Mouse (Mus musculus) gastrocnemius, postnatal 4 days (tissue): ENCODE results near the gene Npb. TPM values are rescaled to one million over a fixed set of nuclear protein-coding genes. Genes with fewer than 3 reads are reported as not detected.

Experiments
- DNase-seq, 2 experiments: peaks; one replicate each; pipeline ENCODE4 v3.0.0; 2021 to 2022; ENCODE audit warnings: low spot score in 2 of 2, mixed read lengths in 2 of 2
- total RNA-seq, 2 experiments: library from RNA; stranded (reverse); gene quantifications; 2 replicates each; pipeline ENCODE4 v1.2.3; 2021

Npb gene
- total RNA-seq, 2 experiments from 2014 or later = 1.3 TPM; not detected in 1

DNA sequence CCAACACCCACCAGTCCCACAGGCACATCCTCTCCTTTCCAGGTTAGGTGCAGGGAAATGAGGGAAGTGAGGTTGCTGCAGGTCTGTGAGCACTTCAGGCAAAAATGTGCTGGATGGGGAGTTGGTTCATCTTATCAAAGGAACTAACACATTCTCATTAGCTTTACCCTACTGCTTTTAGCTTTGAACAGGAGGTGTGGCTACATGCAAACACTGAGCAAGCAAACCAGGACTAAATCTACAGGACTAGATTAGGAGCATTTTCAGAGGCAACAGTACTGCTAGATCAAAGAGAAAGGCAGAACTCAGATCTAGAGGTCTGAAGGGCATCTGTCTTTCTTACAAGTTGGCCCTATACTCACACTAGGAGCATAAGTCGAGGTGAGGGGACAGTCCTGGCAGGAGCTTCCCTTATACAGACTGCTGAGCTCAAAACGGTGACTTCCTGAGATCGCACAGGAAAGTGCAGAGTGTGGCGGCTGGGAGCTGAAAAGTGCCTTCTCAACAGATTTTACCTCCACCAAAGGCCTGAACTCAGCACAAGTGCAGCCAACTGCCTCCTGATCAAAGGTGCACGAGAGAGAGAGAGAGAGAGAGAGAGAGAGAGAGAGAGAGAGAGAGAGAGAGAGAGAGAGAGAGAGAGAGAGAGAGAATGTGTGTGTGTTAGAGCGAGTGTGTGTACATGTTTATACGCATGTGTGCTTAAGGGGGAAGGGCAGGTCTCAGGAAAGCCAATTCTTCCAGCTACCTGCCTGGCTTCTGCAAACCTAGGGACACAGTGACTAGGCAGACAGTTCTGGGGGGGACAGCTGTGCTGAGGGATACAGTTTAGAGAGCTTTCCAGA is 22.8 kb downstream of the Npb start:
- peak in 1 of 2 experiments; percentile 7 for DNase-seq

DNA sequence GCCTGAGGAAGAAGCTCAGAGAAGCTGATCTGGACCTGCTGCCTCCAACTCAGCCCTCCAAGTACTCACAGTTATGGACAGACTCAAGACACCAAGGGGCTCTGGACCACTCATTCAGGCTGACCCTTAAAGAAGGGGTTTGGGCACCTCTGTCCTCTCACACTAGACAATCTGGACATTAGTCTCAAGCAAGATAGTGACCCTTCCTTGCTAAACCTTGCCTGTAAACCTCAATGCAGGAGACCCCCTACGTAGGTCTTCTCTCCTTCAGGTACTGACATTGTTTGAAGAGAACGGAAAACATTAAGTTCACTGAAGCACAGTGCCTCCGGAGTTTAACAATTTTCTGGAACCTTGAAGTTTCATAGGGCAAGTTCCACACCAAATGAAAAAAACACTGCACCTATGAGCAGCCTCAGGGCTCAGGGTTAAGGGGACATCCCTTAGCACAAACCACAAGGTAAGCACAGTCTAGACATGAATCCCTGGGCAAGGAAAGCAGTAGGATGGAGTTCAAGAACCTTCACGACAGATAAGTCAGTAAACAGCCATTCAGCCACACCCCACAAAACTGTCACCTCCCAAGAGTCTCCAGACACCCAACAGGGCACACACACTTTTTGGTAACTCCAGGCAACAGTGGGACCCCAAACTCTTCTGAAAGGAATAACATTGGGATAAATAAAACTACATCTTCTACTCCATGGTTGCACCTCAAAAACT is 23.6 kb downstream of the Npb start:
- DNase-seq = peak in 1 of 2 experiments; percentile 7

DNA sequence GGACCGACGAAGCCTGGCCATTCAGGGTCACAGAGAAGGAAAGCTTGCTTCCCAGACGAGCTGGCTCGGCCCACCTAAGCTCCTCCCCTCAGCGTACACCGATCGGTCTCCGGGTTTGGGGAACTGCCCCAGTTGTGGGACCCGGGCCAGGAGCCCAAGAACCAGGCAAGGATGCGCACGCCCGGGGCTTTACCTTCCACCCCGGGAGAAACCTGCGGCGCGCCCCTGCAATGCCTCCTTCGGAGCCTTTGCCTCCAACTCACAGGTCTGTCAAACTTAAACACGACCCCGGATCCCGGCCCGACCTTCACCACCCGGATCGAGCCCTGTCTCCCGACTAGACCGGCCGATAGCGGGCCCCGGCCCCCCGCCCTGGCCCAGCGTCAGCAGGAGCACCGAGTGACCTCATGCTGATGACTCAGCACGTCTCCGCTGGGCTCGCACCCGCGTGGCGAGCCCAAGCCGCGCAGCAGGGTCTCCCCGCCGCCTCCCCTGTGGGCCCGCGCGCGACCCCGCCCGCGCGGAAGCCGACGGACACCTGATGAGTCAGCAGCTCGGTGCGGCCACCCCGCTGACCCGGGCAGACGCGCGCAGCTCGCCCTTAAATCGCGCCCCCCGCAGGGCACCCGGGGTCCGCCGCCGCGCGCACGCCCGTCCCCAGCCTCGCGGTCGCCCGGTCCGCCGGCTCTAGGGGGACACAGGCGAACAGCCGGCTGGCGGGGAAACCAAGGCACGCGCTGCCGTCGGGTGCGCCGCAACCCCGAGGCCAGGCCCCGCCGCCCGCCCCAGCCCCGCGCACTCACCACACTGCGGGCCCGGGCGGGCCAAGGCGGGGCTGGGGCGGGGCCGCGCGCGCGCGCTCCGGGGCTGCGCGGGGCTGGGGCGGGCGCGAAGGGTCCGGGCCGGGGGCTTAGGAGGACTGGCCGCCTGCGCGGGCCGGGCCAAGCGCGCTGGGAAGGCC is 24.6 kb downstream of the Npb start:
- DNase-seq = peak; percentile 52 to 76

DNA sequence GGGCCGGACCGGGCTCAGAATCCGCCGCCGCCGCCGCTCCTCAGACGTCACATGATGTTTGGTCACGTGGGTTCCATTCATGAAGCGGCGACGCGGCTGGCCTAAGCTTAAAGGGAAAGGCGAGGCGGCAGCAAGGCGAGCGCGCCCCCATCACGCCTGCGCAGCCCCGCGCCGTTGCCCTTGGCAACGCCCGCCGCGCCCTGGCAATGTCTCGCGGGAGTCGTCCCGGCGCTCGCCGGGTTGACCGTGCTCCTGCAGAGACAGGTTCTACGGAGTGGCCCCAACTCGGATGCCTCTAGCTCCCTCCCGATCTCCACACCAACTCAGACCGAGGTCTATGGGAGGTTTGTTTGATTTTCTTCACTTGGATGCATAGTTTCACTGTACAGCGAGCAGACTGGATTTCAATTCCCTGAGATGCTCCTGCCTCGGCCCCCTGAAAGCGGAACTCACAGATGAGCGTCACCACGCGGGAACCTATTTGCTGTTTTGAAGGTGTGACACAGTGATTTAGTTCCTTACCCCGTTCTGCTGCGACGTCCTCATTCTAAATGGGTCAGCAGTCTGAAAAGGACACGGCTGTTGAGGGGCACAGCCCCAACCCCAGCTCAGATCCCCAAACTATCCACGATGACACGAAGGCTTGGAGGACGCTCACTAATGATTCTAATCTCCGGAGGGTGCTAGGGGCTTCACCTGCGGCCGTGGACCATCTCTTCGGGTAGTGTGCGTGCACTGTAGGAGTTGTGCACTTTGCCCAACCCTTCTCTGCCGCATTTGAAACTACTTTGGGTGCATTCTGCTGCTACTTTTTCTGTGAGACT is 25.5 kb downstream of the Npb start, which contains the start of gene Mafg:
Mafg (minus strand) TSS at position 81 of the 824 bp plus-strand sequence.
- DNase-seq = peak; percentile 87 to 91

DNA sequence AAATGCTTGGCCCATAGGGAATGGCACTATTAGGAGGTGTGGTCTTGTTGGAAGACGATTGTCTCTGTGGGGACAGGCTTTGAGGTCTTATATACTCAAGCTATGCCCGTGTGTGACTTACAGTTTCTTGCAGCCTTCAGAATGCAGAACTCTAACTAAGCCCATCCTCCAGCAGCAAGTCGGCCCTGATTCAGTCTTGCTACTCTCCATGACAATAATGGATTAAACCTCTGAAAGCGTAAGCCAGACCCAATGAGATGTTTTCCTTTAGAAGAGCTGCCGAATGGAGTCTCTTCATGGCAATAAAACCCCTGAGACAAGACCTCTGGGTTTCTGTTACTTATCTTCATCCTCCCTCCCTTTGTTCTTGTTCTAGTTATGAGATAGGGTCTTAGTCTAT is 26.5 kb downstream of the Npb start:
- no peak for DNase-seq

GRCm38 (mm10) chr11:120641255-120641654 is 33.0 kb downstream of the Npb start:
- DNase-seq = no peak

DNA sequence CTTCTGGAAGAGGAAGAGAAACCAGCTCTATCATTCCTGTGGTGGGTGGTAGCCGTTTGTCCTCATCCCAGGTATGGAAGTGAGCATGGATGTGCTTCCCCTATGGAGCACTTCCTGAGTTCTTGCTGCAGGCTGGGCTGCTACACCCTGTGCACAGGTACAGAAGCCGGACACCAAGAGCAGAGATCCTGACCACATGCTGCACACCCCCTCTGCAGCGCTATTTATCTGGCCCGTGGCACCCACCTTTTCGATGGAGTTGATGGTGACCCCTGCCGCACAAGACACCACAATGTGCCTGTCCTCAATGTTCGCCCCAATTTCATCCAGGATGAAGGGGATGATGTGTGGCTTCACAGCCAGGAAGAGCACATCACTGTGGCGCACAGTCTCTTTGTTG is 33.6 kb downstream of the Npb start:
- DNase-seq = no peak

GRCm38 (mm10) chr11:120642939-120643600 is 34.8 kb downstream of the Npb start:
- DNase-seq = peak in 1 of 2 experiments; percentile 26

GRCm38 (mm10) chr11:120643601-120643987 is 35.3 kb downstream of the Npb start, which contains the start of gene Pycr1:
TSS of gene Pycr1 (minus strand) at chr11:120643769.
- peak; percentile 85 to 93 for DNase-seq

- DNase-seq = no peak
Observed at GRCm38 (mm10) chr11:120647047-120647830, 39.0 kb downstream of the Npb start.

GRCm38 (mm10) chr11:120648001-120648476 is 39.8 kb downstream of the Npb start, which contains the start of gene Myadml2:
TSS of gene Myadml2 (minus strand) at chr11:120648158.
- DNase-seq = no peak

DNA sequence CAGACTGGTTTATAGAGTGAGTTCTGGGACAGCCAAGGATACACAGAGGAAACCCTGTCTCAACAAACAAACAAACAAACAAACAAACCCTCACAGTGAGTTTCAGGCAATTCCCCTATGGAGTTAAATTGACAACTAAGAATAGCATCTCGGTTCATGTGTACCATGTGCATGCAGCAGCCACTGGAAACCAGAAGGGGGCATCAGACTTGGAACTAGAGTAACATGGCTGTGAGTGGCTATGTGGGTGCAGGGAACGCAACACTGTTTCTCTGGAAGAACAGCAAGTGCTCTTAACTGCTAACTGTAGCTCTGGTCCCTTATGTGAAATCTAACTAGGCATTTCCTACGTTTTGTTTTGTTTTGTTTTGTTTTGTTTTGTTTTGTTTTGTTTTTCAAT is 43.6 kb downstream of the Npb start:
- DNase-seq = no peak

DNA sequence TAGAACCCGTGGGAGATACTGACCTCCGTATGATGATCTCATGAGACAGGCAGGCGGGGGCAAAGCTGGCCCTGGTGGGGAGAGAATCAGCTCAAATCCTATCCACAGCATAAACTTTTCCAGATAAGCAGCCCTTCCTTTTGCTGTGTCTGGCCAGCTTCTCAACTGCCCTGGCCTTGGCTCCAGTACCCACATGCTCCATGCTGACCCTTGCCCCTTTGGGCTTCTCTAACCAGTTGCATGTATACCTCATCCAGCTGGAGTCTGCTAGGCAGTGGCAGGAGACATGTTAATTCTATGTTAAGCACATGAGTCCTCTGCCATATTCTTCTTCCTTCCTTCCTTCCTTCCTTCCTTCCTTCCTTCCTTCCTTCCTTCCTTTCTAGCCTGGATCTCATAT is 46.5 kb downstream of the Npb start:
- no peak for DNase-seq

DNA sequence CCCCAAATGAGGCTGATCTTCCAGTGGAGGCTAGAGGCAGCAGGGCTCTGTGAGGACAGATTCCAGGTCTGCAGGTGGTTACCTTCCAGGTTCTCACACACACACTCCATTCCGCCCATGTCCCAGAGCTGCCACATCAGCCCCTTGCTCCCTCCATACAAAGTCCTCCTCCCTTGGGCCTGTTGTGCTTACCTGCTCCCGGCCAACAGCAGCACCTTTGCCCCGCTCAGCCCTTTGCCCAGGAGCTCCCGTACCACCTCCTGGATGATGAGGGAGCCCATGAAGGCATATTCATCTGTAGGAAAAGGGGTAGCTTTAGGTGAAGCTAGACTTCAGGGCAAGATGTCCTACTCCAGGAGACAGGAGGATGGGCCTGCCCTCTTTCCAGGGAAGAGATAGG is 49.0 kb downstream of the Npb start:
- no peak for DNase-seq
